In the genomic region with DNA sequence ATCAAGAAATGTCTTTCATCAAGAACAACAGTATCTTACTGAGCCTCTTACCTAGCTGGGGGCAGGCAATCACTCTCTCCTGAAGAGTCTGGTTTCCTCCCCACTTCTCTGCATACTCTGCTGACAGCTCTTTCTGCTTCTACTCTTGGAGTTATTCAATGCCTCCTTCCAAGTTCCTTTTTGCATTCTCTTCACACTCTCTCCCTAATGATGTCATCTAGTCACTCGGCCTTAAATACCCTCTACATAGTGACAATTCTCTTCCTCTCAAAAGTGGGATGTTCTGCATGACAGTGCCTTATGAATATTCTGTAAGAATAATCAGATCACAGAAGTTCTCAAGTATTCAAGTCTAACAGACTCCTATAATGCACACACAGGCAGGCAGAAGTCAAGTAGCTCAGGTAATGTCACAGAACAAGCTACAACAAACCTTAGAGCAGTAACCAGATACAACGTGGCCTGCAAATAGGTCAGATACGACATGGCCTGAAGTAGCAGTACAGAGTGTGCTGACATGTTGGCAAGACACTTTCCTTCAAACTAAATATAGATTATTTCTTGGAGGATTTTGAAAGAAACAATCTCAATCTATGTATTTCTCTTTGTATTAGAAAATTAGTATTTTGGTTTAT, we compare ENCODE assay signal across 17 mouse cellular contexts. TPM values are rescaled to one million over a fixed set of nuclear protein-coding genes. Genes with fewer than 3 reads are reported as not detected.
A peak's percentile ranks its signal among the peaks of the same experiment; 100 is the strongest.
DNase-seq lines count a peak whose midpoint lies in the region; ATAC-seq and TF ChIP-seq lines count a peak whose summit lies in the region.
"Had no signal": no experiment of that assay in that cellular context is flagged by ENCODE, and none has a peak within 500 bp of the region (broad histone marks: within the 10 kb centered on the region; RNA-seq: fewer than 3 reads in every experiment).

No protein-coding gene starts in this region.

- no peak for TF ChIP-seq CTCF in forebrain, postnatal 0 days (IDR thresholded peaks at IDR 0.05; ENCODE audit: low read depth)

- H3K27me3 ChIP-seq in forebrain, postnatal 0 days (ENCODE audit: insufficient read depth, low read length): no peaks in the 10 kb centered on the region
- H3K27me3 ChIP-seq in forebrain, embryonic 11.5 days (ENCODE audit: control insufficient read depth, insufficient read depth, low read length): no peaks in the 10 kb centered on the region
- no peaks in the 10 kb centered on the region for H3K27me3 ChIP-seq in heart, embryonic 16.5 days (ENCODE audit: control insufficient read depth, insufficient read depth, low read length)
- H3K27me3 ChIP-seq in heart, embryonic 11.5 days (ENCODE audit: control insufficient read depth, insufficient read depth, low read length): no peaks in the 10 kb centered on the region
- H3K27me3 ChIP-seq in liver, embryonic 13.5 days: no peaks in the 10 kb centered on the region
- H3K27me3 ChIP-seq: hindbrain, embryonic 12.5 days had no signal

- H3K4me2 ChIP-seq in forebrain, postnatal 0 days (ENCODE audit: low read depth): no peak overlapping the region
- no peak overlapping the region for H3K4me2 ChIP-seq in forebrain, embryonic 11.5 days (ENCODE audit: low read depth, low read length, severe bottlenecking)
- H3K4me2 ChIP-seq in heart, embryonic 16.5 days (ENCODE audit: low read depth, low read length): no peak overlapping the region
- no peak overlapping the region for H3K4me2 ChIP-seq in heart, embryonic 11.5 days
- H3K4me2 ChIP-seq in liver, embryonic 13.5 days: no peak overlapping the region
- H3K4me2 ChIP-seq: hindbrain, embryonic 12.5 days; midbrain, embryonic 11.5 days had no signal

- no peak overlapping the region for H3K9ac ChIP-seq in forebrain, postnatal 0 days
- no peak overlapping the region for H3K9ac ChIP-seq in forebrain, embryonic 11.5 days (ENCODE audit: low read length)
- no peak overlapping the region for H3K9ac ChIP-seq in heart, embryonic 16.5 days (ENCODE audit: low read length)
- H3K9ac ChIP-seq in heart, embryonic 11.5 days (ENCODE audit: low read depth, low read length): no peak overlapping the region
- 0 out of 2 replicates have a peak overlapping the region, but pooled peaks have one; percentile 0 for H3K9ac ChIP-seq in liver, embryonic 13.5 days
- H3K9ac ChIP-seq: hindbrain, embryonic 12.5 days had no signal

- peak; percentile 13 for DNase-seq in forebrain, postnatal 0 days
- DNase-seq in forebrain, embryonic 11.5 days (ENCODE audit: low spot score): no peak
- peak; percentile 30 for DNase-seq in 416B (ENCODE audit: low read depth)
- no peak for DNase-seq in liver, embryonic 13.5 days
- DNase-seq in thymus, postnatal 14 days: no peak
- DNase-seq in thymus, postnatal 10 days (ENCODE audit: low spot score in 2 of 2): no peak
- DNase-seq: adrenal gland, postnatal 10 days; kidney, postnatal 25 days; spleen, adult 18-20 months had no signal

- no peak overlapping the region for H3K27ac ChIP-seq in forebrain, postnatal 0 days (ENCODE audit: low read depth, low read length)
- H3K27ac ChIP-seq in forebrain, embryonic 11.5 days (ENCODE audit: low read depth, low read length): no peak overlapping the region
- peak overlapping the region; percentile 21; the same call in 1 of the 2 replicates for H3K27ac ChIP-seq in heart, embryonic 16.5 days (ENCODE audit: low read length)
- H3K27ac ChIP-seq in heart, embryonic 11.5 days (ENCODE audit: low read depth, low read length): no peak overlapping the region
- peak overlapping the region; percentile 47 for H3K27ac ChIP-seq in liver, embryonic 13.5 days
- H3K27ac ChIP-seq: hindbrain, embryonic 12.5 days; limb, embryonic 10.5 days; stomach, postnatal 0 days had no signal

- ATAC-seq in forebrain, postnatal 0 days: peak; percentile 72; the same call in 1 of the 2 replicates
- ATAC-seq in forebrain, embryonic 11.5 days (replicated peaks; ENCODE audit: low FRiP score): no peak
- no peak for ATAC-seq in heart, embryonic 16.5 days (replicated peaks; ENCODE audit: extremely low read depth, insufficient read depth, low FRiP score)
- ATAC-seq in heart, embryonic 11.5 days (replicated peaks; ENCODE audit: insufficient number of reproducible peaks, low FRiP score, low TSS enrichment): no peak
- no peak for ATAC-seq in liver, embryonic 13.5 days (ENCODE audit: low read depth)
- ATAC-seq: intestine, postnatal 0 days; lung, postnatal 0 days had no signal

- H3K4me1 ChIP-seq in forebrain, postnatal 0 days (ENCODE audit: insufficient read depth): no peaks in the 10 kb centered on the region
- no peaks in the 10 kb centered on the region for H3K4me1 ChIP-seq in forebrain, embryonic 11.5 days (replicated peaks; ENCODE audit: control insufficient read depth, insufficient read depth, low read length)
- H3K4me1 ChIP-seq in heart, embryonic 16.5 days (ENCODE audit: control insufficient read depth, insufficient read depth, low read length): peaks cover 8% of the 10 kb centered on the region; the same call in 1 of the 2 replicates
- peaks cover 9% of the 10 kb centered on the region for H3K4me1 ChIP-seq in heart, embryonic 11.5 days (ENCODE audit: control insufficient read depth, insufficient read depth, low read length)
- H3K4me1 ChIP-seq in liver, embryonic 13.5 days (replicated peaks): peaks cover 85% of the 10 kb centered on the region
- H3K4me1 ChIP-seq: hindbrain, embryonic 12.5 days; limb, embryonic 10.5 days had no signal

- H3K9me3 ChIP-seq in forebrain, postnatal 0 days (ENCODE audit: low read length): no peaks in the 10 kb centered on the region
- H3K9me3 ChIP-seq in forebrain, embryonic 11.5 days (ENCODE audit: control insufficient read depth, low read length): no peaks in the 10 kb centered on the region
- H3K9me3 ChIP-seq in heart, embryonic 16.5 days (replicated peaks; ENCODE audit: control insufficient read depth, low read length): no peaks in the 10 kb centered on the region
- H3K9me3 ChIP-seq in heart, embryonic 11.5 days (replicated peaks; ENCODE audit: control insufficient read depth, low read length): no peaks in the 10 kb centered on the region
- H3K9me3 ChIP-seq in liver, embryonic 13.5 days (replicated peaks): no peaks in the 10 kb centered on the region
- H3K9me3 ChIP-seq: hindbrain, embryonic 12.5 days; limb, embryonic 10.5 days had no signal

- WGBS in forebrain, postnatal 0 days: 50% methylated on average over 3 of the region's 3 CpGs
- WGBS in forebrain, embryonic 11.5 days: 72% methylated on average over 3 of the region's 3 CpGs
- 34% methylated on average over 3 of the region's 3 CpGs for WGBS in heart, embryonic 16.5 days
- WGBS in heart, embryonic 11.5 days (ENCODE audit: insufficient replicate concordance): 47% methylated on average over 3 of the region's 3 CpGs
- 60% methylated on average over 3 of the region's 3 CpGs for WGBS in liver, embryonic 13.5 days (ENCODE audit: insufficient replicate concordance)

- H3K36me3 ChIP-seq in forebrain, postnatal 0 days (ENCODE audit: insufficient read depth): no peaks in the 10 kb centered on the region
- no peaks in the 10 kb centered on the region for H3K36me3 ChIP-seq in forebrain, embryonic 11.5 days (ENCODE audit: control insufficient read depth, insufficient read depth, low read length)
- no peaks in the 10 kb centered on the region for H3K36me3 ChIP-seq in heart, embryonic 16.5 days (ENCODE audit: control insufficient read depth, insufficient read depth)
- H3K36me3 ChIP-seq in heart, embryonic 11.5 days (ENCODE audit: control insufficient read depth, insufficient read depth, low read length): no peaks in the 10 kb centered on the region
- H3K36me3 ChIP-seq in liver, embryonic 13.5 days: no peaks in the 10 kb centered on the region
- H3K36me3 ChIP-seq: hindbrain, embryonic 12.5 days; limb, embryonic 10.5 days had no signal

- H3K4me3 ChIP-seq in forebrain, postnatal 0 days (ENCODE audit: low read depth, low read length): no peak overlapping the region
- no peak overlapping the region for H3K4me3 ChIP-seq in forebrain, embryonic 11.5 days (ENCODE audit: low read depth, low read length)
- no peak overlapping the region for H3K4me3 ChIP-seq in heart, embryonic 16.5 days (ENCODE audit: low read length)
- H3K4me3 ChIP-seq in heart, embryonic 11.5 days (ENCODE audit: low read depth, low read length): no peak overlapping the region
- no peak overlapping the region for H3K4me3 ChIP-seq in liver, embryonic 13.5 days (replicated peaks)
- H3K4me3 ChIP-seq: hindbrain, embryonic 12.5 days; limb, embryonic 10.5 days had no signal

RNA-seq across cellular contexts. Expression of a gene that starts 12.5 kb away (rescaled TPM):
- 59.5 and 66.7 TPM in 2 replicates for total RNA-seq in forebrain, postnatal 0 days (2014; rRNA removed)
- polyA plus RNA-seq in forebrain, postnatal 0 days (2015; fragmentation: Nextera tagmentation; extraction: Ambion mirVana): 130 and 131 TPM in 2 replicates
- polyA plus RNA-seq in forebrain, embryonic 11.5 days (2014; fragmentation: Nextera tagmentation; extraction: Ambion mirVana): 82.6 and 89.4 TPM in 2 replicates
- 79.6 and 95.0 TPM in 2 replicates for polyA plus RNA-seq in heart, embryonic 16.5 days (2015; fragmentation: Nextera tagmentation; extraction: Ambion mirVana)
- polyA plus RNA-seq in heart, embryonic 11.5 days (2014; fragmentation: Nextera tagmentation; extraction: Ambion mirVana): 112 and 120 TPM in 2 replicates
- 89.2 and 103 TPM in 2 replicates for polyA plus RNA-seq in liver, embryonic 13.5 days (2015; fragmentation: Nextera tagmentation; extraction: Ambion mirVana)

RNA-seq across cellular contexts. Expression of a gene that starts 12.6 kb away (rescaled TPM):
- total RNA-seq in forebrain, postnatal 0 days (2014; rRNA removed): 19.4 and 23.8 TPM in 2 replicates
- polyA plus RNA-seq in forebrain, postnatal 0 days (2015; fragmentation: Nextera tagmentation; extraction: Ambion mirVana): 27.3 and 29.0 TPM in 2 replicates
- 43.2 and 44.8 TPM in 2 replicates for polyA plus RNA-seq in forebrain, embryonic 11.5 days (2014; fragmentation: Nextera tagmentation; extraction: Ambion mirVana)
- polyA plus RNA-seq in heart, embryonic 16.5 days (2015; fragmentation: Nextera tagmentation; extraction: Ambion mirVana): 19.2 and 19.8 TPM in 2 replicates
- polyA plus RNA-seq in heart, embryonic 11.5 days (2014; fragmentation: Nextera tagmentation; extraction: Ambion mirVana): 21.5 and 22.7 TPM in 2 replicates
- 23.0 and 23.3 TPM in 2 replicates for polyA plus RNA-seq in liver, embryonic 13.5 days (2015; fragmentation: Nextera tagmentation; extraction: Ambion mirVana)

Comparison
In these comparisons a context has a peak if more than half of its experiments do, and no peak if none do; other contexts are left out.
1. DNase-seq: peak in forebrain, postnatal 0 days (single experiment) and 416B (single experiment); none in forebrain, embryonic 11.5 days (single experiment), liver, embryonic 13.5 days (single experiment), thymus, postnatal 14 days (single experiment) and thymus, postnatal 10 days (0 of 2).
2. H3K27ac ChIP-seq: peak in heart, embryonic 16.5 days (single experiment) and liver, embryonic 13.5 days (single experiment); none in forebrain, postnatal 0 days (single experiment), forebrain, embryonic 11.5 days (single experiment) and heart, embryonic 11.5 days (single experiment).